Mouse (Mus musculus) lung, postnatal 0 days (tissue): ENCODE data around the gene Olfr373.

Experiments
- CTCF ChIP-seq: IDR thresholded peaks from 2 replicates; pipeline ENCODE4 v1.5.1; 2016; ENCODE audit warnings: antibody characterized with exemption, mild to moderate bottlenecking
- EP300 ChIP-seq: IDR thresholded peaks from 2 replicates; pipeline ENCODE4 v1.6.1; 2016; ENCODE audit warnings: antibody characterized with exemption, mild to moderate bottlenecking, control low read depth

DNA sequence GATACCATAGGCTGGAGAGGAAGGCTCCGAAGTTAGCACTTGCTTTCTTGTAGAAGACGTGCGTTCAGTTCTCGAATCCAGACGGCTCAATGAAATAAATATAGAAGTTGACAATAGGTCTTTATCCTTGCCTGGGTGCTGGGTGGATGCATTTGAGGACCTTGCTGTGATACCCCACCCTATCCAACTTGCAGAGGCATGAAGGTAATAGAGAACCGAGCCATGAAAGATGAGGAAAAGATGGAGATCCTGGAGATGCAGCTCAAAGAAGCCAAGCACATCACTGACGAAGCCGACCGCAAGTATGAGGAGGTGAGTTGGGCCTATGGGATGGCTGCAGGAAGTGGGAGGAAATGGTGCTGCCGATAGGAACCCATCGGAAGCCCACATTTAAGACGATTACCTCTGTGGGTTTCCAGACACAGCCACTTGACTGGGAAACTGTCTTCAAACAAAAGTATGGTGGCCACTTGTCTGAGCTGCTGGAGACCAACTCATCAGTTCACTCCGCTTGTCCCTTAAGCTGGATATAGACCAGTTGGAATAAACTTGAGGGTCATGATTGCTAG is 60.4 kb downstream of the Olfr373 start:
- no peak for TF ChIP-seq CTCF
- TF ChIP-seq EP300, result no peak
